Mouse (Mus musculus) forebrain, embryonic 12.5 days (tissue): ENCODE data around the gene Adamts4. TPM values are rescaled to one million over a fixed set of nuclear protein-coding genes. Genes with fewer than 3 reads are reported as not detected.

ENCODE experiments used
- ATAC-seq: fragments of 200-750 bp; cut with Nextera tagmentation; 2 replicates; pipeline ENCODE4 v1.8.0; 2017; ENCODE audit warnings: moderate TSS enrichment; ENCODE audit not compliant: low FRiP score
- H3K27ac ChIP-seq: fragments of 300-500 bp; sonication (generic); 2 replicates; pipeline ENCODE4 v1.5.1; 2016; ENCODE audit warnings: mild to moderate bottlenecking
- H3K27me3 ChIP-seq: fragments of 300-500 bp; sonication (generic); 2 replicates; pipeline ENCODE4 v1.6.1; 2016; ENCODE audit warnings: mild to moderate bottlenecking
- H3K36me3 ChIP-seq: fragments of 300-500 bp; sonication (generic); replicated peaks from 2 replicates; pipeline ENCODE4 v1.6.1; 2016; ENCODE audit warnings: mild to moderate bottlenecking
- H3K4me1 ChIP-seq: fragments of 300-500 bp; sonication (generic); 2 replicates; pipeline ENCODE4 v1.6.1; 2016
- H3K4me2 ChIP-seq: fragments of 300-500 bp; sonication (generic); 2 replicates; pipeline ENCODE4 v1.6.1; 2016; ENCODE audit warnings: mild to moderate bottlenecking, moderate library complexity
- H3K4me3 ChIP-seq: fragments of 300-500 bp; sonication (generic); replicated peaks from 2 replicates; pipeline ENCODE4 v1.5.1; 2016; ENCODE audit warnings: mild to moderate bottlenecking
- H3K9ac ChIP-seq: fragments of 300-500 bp; sonication (generic); 2 replicates; pipeline ENCODE4 v1.6.1; 2016; ENCODE audit warnings: mild to moderate bottlenecking
- H3K9me3 ChIP-seq: fragments of 300-500 bp; sonication (generic); 2 replicates; pipeline ENCODE4 v1.6.1; 2016
- WGBS: fragments of 180-500 bp; shearing (Covaris S2); methylation state at CpG from one replicate; pipeline ENCODE4 v1.1.7; 2016; 5-methylcytosine and 5-hydroxymethylcytosine counted together
- polyA plus RNA-seq: library from polyadenylated mRNA; unstranded; fragments of >200 nt; fragmentation: Nextera tagmentation; extraction: Ambion mirVana; gene quantifications from 2 replicates; pipeline ENCODE4 v1.2.1, GENCODE M21; 2016

The Adamts4 gene
- polyA plus RNA-seq, 1 experiment from 2014 or later: 8.9 TPM

DNA sequence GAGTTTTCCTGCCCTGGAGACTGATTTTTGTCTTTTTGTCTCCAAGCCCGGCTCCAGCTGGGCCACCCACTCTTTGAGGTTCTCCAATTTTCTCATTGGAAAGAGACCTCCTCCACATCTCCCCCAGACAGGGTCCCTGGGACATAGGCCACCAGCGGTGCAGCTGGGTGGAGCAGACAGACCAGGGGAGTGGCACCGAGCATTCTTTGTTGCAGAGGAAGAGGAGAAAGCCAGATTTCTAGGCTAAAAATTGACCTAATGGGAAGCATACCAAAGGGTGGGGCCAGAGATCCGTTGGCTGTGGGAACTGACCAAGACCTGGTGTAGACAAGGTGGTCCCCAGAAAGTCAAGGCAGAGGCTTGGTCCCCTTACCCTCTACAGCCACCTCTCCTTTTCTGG is 2.3 kb upstream of the Adamts4 start:
- ATAC-seq: no peak
- no peak overlapping the region for H3K4me3 ChIP-seq
- H3K36me3 ChIP-seq: peaks cover 21% of the 10 kb centered on the region
- WGBS: 24% methylated on average over 4 of the region's 4 CpGs
- H3K9me3 ChIP-seq: no peaks in the 10 kb centered on the region
- peak overlapping the region; percentile 79; the same call in 1 of the 2 replicates for H3K4me2 ChIP-seq
- H3K27ac ChIP-seq: peak overlapping the region; percentile 80
- peaks cover 57% of the 10 kb centered on the region for H3K4me1 ChIP-seq
- no peak overlapping the region for H3K9ac ChIP-seq
- peaks cover 3% of the 10 kb centered on the region; the same call in 1 of the 2 replicates for H3K27me3 ChIP-seq

DNA sequence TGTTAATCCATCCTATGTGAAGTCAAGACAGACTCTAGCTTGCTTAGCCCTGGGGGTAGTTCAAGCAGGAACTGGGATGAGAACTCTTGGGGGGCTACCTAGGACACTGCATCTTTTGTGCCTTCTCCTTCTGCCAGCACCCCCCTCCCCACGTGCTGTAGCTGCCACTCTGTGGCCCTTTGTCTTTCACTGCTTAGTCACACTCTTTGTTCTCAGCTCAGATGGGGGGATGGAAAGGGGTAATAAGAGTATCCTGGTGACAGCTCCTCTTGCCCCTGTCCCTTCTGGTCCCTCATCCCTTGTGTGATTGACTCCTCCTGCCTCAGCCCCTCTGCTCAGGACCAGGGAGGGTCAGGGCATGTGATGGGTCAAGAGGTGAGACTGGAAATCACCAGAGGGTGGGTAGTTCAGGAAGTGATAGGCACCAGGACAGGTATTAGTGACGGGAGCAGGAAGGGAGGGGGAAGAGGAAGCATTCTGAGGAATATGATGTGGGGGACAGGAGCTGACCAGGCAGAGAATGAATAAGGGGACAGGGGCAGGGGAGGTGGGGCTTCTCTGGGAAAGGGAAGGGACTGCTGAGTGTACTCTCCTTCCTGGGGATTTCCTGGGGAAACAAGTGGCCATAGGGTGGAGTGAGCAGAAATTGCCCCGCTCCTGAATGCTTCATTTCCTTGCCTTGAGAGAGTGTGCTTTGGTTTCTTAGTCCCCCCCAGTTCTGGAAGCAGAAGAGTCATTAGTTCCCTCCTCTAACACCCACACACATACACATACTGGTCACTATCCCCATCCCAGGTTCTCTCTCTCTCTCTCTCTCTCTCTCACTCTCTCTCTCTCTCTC is 1.6 kb upstream of the Adamts4 start:
- ATAC-seq: no peak
- no peak overlapping the region for H3K9ac ChIP-seq
- H3K4me3 ChIP-seq: no peak overlapping the region
- peaks cover 15% of the 10 kb centered on the region for H3K36me3 ChIP-seq
- H3K27ac ChIP-seq: peak overlapping the region; percentile 26; the same call in 1 of the 2 replicates
- H3K9me3 ChIP-seq: no peaks in the 10 kb centered on the region
- peaks cover 58% of the 10 kb centered on the region for H3K4me1 ChIP-seq
- H3K4me2 ChIP-seq: no peak overlapping the region
- WGBS: 43% methylated on average over 3 of the region's 3 CpGs
- peaks cover 5% of the 10 kb centered on the region for H3K27me3 ChIP-seq

DNA sequence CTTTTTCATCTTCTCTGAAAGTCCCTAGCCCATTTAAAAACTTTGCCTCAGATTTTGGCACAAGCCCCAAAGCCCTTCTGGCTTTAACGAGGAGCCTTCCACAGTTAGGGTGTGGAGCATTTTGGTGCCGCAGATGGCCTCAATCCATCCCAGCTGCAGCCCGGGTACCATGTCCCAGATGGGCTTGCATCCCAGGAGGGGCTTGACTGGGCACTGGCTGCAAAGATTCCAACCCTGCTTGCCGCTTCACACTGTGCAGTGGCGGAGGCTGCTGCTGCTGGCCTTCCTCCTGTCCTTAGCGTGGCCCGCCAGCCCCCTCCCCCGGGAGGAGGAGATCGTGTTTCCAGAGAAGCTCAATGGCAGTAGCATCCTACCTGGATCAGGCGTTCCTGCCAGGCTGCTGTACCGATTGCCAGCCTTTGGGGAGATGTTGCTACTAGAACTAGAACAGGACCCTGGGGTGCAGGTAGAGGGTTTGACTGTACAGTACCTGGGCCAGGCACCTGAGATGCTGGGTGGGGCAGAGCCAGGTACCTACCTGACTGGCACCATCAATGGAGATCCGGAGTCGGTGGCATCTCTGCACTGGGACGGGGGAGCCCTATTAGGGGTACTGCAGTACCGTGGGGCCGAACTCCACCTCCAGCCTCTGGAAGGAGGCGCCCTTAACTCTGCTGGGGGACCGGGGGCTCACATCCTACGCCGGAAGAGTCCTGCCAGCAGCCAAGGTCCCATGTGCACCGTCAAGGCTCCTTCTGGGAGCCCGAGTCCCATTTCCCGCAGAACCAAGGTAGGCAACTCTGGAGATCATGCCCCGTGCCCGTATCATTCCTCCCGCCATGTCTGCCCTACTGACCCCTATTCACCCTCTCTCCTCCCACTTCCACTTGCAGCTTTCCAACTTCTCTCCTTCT is 716 bp downstream of the Adamts4 start, which contains the start of gene Ndufs2:
Ndufs2 (minus strand) TSS at position 709 of the 914 bp plus-strand sequence.
- Histone ChIP-seq H3K9ac (peak within 1 kb of the TSS; percentile 44), H3K9me3 (no peaks in the 10 kb centered on the region), H3K27me3 (peaks cover 5% of the 10 kb centered on the region), H3K4me2 (peak within 1 kb of the TSS; percentile 47), H3K27ac (peak within 1 kb of the TSS; percentile 72), H3K4me3 (peak within 1 kb of the TSS; percentile 22), H3K36me3 (no peaks in the 10 kb centered on the region), H3K4me1 (peaks cover 52% of the 10 kb centered on the region)
- no peak for ATAC-seq
- 12% methylated on average over 26 of the region's 26 CpGs for WGBS

DNA sequence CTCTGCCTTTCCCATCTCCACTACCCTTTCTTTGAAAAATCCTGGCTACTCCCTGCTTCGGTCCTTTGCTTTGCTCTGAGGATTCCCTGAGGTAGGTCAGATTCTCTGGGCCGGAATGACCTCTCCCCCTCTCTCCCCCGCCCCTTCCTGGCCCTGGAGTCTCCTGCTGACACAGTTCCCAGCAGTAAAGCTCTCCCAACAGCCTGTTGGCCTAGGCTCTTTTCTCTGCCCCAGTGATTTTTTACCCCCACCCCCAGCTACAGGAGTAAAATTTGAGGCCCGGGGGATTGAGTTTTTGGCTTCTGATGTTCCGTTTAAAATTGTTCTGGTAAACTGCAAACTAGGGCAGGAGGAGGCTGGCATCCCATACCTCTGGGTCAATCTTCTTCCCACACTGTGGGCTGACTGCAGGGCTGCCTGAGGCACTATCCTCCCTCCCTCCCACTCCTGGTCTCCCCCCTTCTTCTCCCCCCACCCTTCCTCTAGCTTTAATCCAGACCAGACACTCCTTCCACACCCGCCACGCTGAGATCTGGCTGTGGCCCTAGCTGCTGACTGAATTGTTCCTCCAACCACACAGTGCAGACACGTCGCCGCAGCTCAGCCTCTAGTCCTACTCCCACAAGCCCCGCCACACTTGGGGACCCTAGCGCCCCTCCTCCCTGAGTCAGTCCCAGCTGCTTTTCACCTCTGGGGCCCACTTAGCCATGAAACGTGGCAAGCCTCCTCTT is 1.5 kb downstream of the Adamts4 start:
- peaks cover 5% of the 10 kb centered on the region for H3K27me3 ChIP-seq
- H3K4me2 ChIP-seq: peak overlapping the region; percentile 47
- peak overlapping the region; percentile 22 for H3K4me3 ChIP-seq
- H3K27ac ChIP-seq: peak overlapping the region; percentile 72
- peaks cover 46% of the 10 kb centered on the region for H3K4me1 ChIP-seq
- 2% methylated on average over 13 of the region's 13 CpGs for WGBS
- ATAC-seq: no peak
- no peaks in the 10 kb centered on the region for H3K36me3 ChIP-seq
- no peaks in the 10 kb centered on the region for H3K9me3 ChIP-seq
- H3K9ac ChIP-seq: peak overlapping the region; percentile 44

DNA sequence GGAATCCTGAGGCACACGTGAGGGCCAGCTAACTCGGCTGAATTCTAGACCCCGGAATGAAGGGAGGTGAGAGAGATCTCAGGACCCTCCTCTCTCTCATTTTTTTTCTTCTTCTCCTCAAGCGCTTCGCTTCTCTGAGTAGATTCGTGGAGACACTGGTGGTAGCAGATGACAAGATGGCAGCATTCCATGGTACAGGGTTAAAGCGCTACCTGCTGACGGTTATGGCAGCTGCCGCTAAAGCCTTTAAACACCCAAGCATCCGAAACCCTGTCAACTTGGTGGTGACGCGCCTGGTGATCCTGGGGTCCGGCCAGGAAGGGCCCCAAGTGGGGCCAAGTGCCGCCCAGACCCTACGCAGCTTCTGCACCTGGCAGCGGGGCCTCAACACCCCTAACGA is 2.2 kb downstream of the Adamts4 start:
- ATAC-seq: no peak
- H3K4me2 ChIP-seq: peak overlapping the region; percentile 47
- peaks cover 5% of the 10 kb centered on the region for H3K27me3 ChIP-seq
- H3K27ac ChIP-seq: peak overlapping the region; percentile 72
- peak overlapping the region; percentile 36 for H3K9ac ChIP-seq
- WGBS: 55% methylated on average over 17 of the region's 17 CpGs
- peak overlapping the region; percentile 13; the same call in 1 of the 2 replicates for H3K4me3 ChIP-seq
- no peaks in the 10 kb centered on the region for H3K9me3 ChIP-seq
- peaks cover 44% of the 10 kb centered on the region for H3K4me1 ChIP-seq
- no peaks in the 10 kb centered on the region for H3K36me3 ChIP-seq

DNA sequence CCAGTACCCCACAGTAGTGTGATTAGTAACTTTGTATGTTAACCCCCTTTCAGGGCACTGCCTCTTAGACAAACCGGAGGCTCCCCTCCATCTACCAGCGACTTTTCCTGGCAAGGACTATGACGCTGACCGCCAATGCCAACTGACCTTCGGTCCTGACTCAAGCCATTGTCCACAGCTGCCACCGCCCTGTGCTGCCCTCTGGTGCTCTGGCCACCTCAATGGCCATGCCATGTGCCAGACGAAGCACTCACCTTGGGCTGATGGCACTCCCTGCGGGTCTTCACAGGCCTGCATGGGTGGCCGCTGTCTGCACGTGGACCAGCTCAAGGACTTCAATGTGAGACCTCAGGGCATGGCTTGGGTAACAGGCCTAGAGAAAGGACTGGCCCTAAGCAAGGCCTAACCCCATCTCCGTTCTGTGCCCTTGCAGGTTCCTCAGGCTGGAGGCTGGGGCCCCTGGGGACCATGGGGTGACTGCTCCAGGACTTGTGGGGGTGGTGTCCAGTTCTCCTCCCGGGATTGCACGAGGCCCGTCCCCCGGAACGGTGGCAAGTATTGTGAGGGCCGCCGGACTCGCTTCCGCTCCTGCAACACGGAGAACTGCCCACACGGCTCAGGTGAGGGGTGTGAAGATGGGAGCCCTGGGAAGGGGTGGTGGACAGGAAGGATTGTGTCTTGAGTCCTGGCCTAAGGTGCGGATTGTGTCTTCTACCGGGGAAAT is 6.0 kb downstream of the Adamts4 start:
- Histone ChIP-seq H3K27ac (no peak overlapping the region), H3K9ac (no peak overlapping the region), H3K4me2 (no peak overlapping the region), H3K9me3 (no peaks in the 10 kb centered on the region), H3K36me3 (no peaks in the 10 kb centered on the region), H3K4me1 (peaks cover 18% of the 10 kb centered on the region), H3K4me3 (no peak overlapping the region), H3K27me3 (peaks cover 10% of the 10 kb centered on the region)
- no peak for ATAC-seq
- 90% methylated on average over 24 of the region's 24 CpGs for WGBS

DNA sequence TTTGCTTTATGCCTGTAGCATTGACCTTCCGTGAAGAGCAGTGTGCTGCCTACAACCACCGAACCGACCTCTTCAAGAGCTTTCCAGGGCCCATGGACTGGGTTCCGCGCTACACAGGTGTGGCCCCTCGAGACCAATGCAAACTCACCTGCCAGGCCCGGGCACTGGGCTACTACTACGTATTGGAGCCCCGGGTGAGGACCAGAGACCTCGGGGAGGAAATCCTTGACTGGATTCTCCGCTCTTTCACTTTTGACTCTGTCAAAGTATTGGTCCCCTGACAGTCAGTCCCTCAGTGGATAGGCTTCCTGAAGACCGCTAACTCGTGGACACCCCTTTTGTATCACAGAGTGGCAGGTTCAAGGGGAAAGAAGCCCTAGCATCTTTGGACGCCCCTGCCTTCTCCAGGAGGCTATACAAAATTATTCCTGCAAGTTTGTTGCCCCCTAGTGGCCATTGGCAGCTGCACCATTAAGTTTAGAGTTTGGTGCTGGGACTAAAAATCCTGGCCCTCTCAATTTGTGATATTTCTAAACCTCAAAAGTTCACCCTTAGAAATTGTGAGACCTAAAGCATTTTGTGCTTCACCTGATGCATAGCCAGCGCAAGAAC is 6.8 kb downstream of the Adamts4 start:
- WGBS: 69% methylated on average over 15 of the region's 15 CpGs
- no peak overlapping the region for H3K27ac ChIP-seq
- H3K9ac ChIP-seq: no peak overlapping the region
- H3K4me3 ChIP-seq: no peak overlapping the region
- peaks cover 10% of the 10 kb centered on the region for H3K27me3 ChIP-seq
- H3K36me3 ChIP-seq: no peaks in the 10 kb centered on the region
- H3K4me2 ChIP-seq: no peak overlapping the region
- H3K9me3 ChIP-seq: no peaks in the 10 kb centered on the region
- peaks cover 12% of the 10 kb centered on the region for H3K4me1 ChIP-seq
- peak; percentile 28; the same call in 1 of the 2 replicates for ATAC-seq

DNA sequence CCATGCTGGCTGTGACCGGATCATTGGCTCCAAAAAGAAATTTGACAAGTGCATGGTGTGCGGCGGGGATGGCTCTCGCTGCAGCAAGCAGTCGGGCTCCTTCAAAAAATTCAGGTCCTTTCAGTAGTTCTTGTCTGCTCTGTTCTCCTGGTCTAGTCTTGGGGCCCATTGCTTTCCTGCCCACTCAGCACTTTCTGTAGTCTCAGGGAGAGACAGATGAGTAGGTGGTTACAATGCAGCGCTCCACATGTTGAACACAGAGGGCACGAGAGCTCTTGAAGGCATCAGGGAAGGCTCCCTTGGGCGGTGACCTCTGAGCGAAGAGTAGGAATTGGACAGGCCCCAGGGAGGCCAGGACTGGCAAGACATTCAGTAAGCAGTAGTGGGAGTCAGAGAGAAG is 7.6 kb downstream of the Adamts4 start:
- Histone ChIP-seq H3K9me3 (no peaks in the 10 kb centered on the region), H3K27ac (no peak overlapping the region), H3K9ac (no peak overlapping the region), H3K4me3 (no peak overlapping the region), H3K27me3 (peaks cover 8% of the 10 kb centered on the region), H3K36me3 (no peaks in the 10 kb centered on the region), H3K4me2 (no peak overlapping the region), H3K4me1 (peaks cover 12% of the 10 kb centered on the region)
- ATAC-seq: no peak
- WGBS: 90% methylated on average over 9 of the region's 9 CpGs

DNA sequence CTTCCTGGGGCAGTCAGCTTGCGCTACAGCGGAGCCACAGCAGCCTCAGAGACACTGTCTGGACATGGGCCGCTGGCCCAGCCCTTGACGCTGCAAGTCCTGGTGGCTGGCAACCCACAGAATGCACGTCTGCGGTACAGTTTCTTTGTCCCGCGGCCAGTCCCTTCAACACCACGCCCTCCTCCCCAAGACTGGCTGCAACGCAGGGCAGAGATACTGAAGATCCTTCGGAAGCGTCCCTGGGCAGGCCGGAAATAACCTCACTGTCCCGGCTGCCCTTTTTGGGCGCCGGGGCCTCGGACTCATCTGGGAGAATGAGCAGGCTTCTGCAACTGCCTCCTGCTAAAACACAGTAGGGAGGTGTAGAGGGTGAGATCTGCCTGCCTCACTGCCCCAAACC is 8.7 kb downstream of the Adamts4 start:
- no peak for ATAC-seq
- H3K27ac ChIP-seq: no peak overlapping the region
- no peak overlapping the region for H3K4me2 ChIP-seq
- H3K4me1 ChIP-seq: peaks cover 18% of the 10 kb centered on the region
- no peak overlapping the region for H3K4me3 ChIP-seq
- no peaks in the 10 kb centered on the region for H3K9me3 ChIP-seq
- peaks cover 4% of the 10 kb centered on the region; the same call in 1 of the 2 replicates for H3K27me3 ChIP-seq
- 84% methylated on average over 17 of the region's 17 CpGs for WGBS
- H3K36me3 ChIP-seq: no peaks in the 10 kb centered on the region
- H3K9ac ChIP-seq: no peak overlapping the region

DNA sequence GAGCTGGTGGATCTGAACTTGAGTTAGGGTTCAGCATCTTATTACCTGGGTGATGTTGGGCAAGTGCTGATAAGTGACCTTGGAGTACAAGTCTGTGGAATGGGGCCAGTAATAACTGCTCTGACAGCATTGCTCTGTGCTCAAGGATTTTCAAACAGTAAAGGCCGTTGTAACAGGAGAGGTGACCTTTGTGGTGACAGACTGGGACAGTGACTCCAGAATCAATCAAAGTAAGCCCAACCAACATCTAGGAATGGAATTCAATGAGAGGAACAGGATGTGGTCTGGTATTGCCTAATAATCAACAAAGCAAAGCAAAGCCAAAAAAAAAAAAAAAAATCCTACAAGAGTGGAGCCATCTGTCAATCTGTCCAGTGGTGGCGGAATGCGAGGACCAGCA is 10.1 kb downstream of the Adamts4 start:
- Histone ChIP-seq H3K4me3 (no peak overlapping the region), H3K27me3 (peaks cover 4% of the 10 kb centered on the region; the same call in 1 of the 2 replicates), H3K4me2 (no peak overlapping the region), H3K27ac (no peak overlapping the region), H3K9ac (no peak overlapping the region), H3K36me3 (no peaks in the 10 kb centered on the region), H3K4me1 (peaks cover 18% of the 10 kb centered on the region), H3K9me3 (no peaks in the 10 kb centered on the region)
- no peak for ATAC-seq
- WGBS: 87% methylated on average over 3 of the region's 3 CpGs

DNA sequence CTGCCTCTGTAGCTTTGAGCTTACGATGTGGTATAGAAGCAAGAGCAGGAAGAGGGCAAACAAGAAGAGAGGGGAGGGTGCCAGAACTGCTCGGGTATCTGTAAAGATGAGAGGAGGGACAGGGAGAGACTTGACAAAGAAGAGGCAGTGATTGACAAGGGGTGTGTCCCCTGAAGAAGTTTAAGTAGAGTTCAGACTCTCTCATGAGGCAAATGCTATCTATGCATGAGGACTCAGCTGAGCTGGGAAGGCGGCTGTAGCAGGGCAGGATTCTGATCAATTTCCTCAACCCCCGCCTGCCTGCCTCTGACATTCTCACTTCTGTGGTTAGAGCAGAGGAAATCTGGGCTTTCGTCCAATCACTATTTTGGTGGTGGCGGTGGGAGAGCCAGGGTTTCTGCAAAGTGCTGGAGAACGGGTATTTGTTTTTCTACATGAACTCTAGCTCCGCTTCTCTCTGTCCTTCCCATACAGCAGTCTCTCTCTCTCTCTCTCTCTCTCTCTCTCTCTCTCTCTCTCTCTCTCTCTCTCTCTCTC is 12.4 kb downstream of the Adamts4 start:
- 6% methylated on average over 8 of the region's 8 CpGs for WGBS
- peak overlapping the region; percentile 78 for H3K27ac ChIP-seq
- H3K4me3 ChIP-seq: peak overlapping the region; percentile 28
- H3K9ac ChIP-seq: peak overlapping the region; percentile 29; the same call in 1 of the 2 replicates
- ATAC-seq: peak; percentile 71
- peak overlapping the region; percentile 48 for H3K4me2 ChIP-seq
- peaks cover 8% of the 10 kb centered on the region; the same call in 1 of the 2 replicates for H3K27me3 ChIP-seq
- no peaks in the 10 kb centered on the region for H3K9me3 ChIP-seq
- H3K36me3 ChIP-seq: no peaks in the 10 kb centered on the region
- peaks cover 18% of the 10 kb centered on the region for H3K4me1 ChIP-seq
